Mouse (Mus musculus): ENCODE results near the gene Lrmda. TPM values are rescaled to one million over a fixed set of nuclear protein-coding genes. Genes with fewer than 3 reads are reported as not detected.

Lrmda gene
- polyA plus RNA-seq, 1 experiment from 2014 or later, result not detected

DNA sequence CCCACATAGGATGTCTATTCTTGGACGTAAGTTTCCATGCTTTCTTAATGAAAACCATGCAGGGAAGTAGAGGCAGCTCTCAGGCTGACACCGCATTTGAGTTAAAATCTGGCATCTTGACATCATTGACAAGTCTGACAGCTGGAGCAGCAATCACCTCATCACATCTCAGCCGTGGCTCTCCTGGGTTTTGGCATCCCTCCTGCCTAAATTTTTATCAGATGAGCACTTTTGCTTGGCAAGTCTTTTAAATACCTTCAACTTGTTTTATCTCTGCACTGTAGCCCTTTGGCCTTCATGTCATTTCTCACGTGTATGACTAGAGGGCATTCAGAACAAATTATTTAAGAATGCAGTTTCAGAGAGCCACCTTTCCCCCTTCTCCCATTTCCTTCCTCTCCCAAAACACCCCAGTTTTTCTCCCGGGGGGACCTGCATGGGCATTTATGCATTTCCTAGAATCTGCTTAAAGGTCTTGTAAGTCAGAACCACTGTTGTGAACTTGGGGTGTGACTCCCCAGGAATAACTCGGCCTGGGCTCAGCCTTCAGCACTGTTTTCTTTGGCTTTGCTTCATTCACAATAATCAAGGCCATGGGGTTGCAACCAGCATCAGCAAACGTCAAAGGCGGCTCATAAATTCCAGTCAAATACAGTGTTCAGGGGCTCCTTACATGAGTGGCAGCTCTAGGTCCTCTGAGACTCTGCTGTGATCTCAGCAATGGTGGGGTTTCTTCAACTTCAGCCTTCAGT is 975.8 kb downstream of the Lrmda start:
- H3K27me3 ChIP-seq (ENCODE audit: control insufficient read depth, insufficient read depth, low read length), result no peaks in the 10 kb centered on the region
- DNase-seq (ENCODE audit: low spot score) (no peak), ATAC-seq (replicated peaks; ENCODE audit: low FRiP score) (no peak)
- no peak overlapping the region for H3K4me3 ChIP-seq (ENCODE audit: low read depth, low read length)
- H3K4me1 ChIP-seq (replicated peaks; ENCODE audit: control insufficient read depth, insufficient read depth, low read length), result no peaks in the 10 kb centered on the region
- H3K36me3 ChIP-seq (ENCODE audit: control insufficient read depth, insufficient read depth, low read length), result no peaks in the 10 kb centered on the region
- no peak overlapping the region for H3K4me2 ChIP-seq (ENCODE audit: low read depth, low read length, severe bottlenecking)
- H3K9me3 ChIP-seq (ENCODE audit: control insufficient read depth, low read length), result no peaks in the 10 kb centered on the region
- no peak overlapping the region for H3K27ac ChIP-seq (ENCODE audit: low read depth, low read length)
- H3K9ac ChIP-seq (ENCODE audit: low read length), result no peak overlapping the region
- WGBS, result 81% methylated on average over 8 of the region's 8 CpGs

GRCm38 (mm10) chr14:22998906-22999305 is 979.4 kb downstream of the Lrmda start:
- Histone ChIP-seq H3K36me3 (ENCODE audit: control insufficient read depth, insufficient read depth, low read length) (no peaks in the 10 kb centered on the region), H3K4me1 (replicated peaks; ENCODE audit: control insufficient read depth, insufficient read depth, low read length) (no peaks in the 10 kb centered on the region), H3K27me3 (ENCODE audit: control insufficient read depth, insufficient read depth, low read length) (no peaks in the 10 kb centered on the region), H3K4me2 (ENCODE audit: low read depth, low read length, severe bottlenecking) (no peak overlapping the region), H3K9ac (ENCODE audit: low read length) (no peak overlapping the region), H3K27ac (ENCODE audit: low read depth, low read length) (no peak overlapping the region), H3K4me3 (ENCODE audit: low read depth, low read length) (no peak overlapping the region), H3K9me3 (ENCODE audit: control insufficient read depth, low read length) (no peaks in the 10 kb centered on the region)
- no peak for ATAC-seq (replicated peaks; ENCODE audit: low FRiP score)
- 90% methylated on average over 3 of the region's 3 CpGs for WGBS
- no peak for DNase-seq (ENCODE audit: low spot score)

DNA sequence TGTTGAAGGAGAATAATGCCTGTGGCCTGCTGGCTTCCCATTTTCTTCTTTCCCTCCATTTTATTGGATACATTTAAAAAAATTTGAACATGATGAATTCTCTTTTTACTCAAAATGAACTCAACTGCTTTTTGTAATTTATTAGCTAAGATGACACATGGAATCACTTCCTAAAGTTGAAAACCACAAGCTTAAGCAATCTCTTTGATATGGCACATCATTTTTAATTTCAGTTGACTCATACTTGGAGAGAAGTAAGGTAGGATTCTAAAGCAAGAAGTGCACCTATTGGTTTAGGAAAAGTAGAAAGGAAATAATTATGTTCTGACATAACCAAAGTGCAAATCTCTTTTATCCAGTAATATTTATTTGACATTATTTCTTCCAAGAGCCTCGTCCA is 992.5 kb downstream of the Lrmda start:
- H3K36me3 ChIP-seq (ENCODE audit: control insufficient read depth, insufficient read depth, low read length), result no peaks in the 10 kb centered on the region
- H3K27me3 ChIP-seq (ENCODE audit: control insufficient read depth, insufficient read depth, low read length), result no peaks in the 10 kb centered on the region
- no peak for DNase-seq (ENCODE audit: low spot score)
- no peak overlapping the region for H3K4me2 ChIP-seq (ENCODE audit: low read depth, low read length, severe bottlenecking)
- H3K9ac ChIP-seq (ENCODE audit: low read length), result no peak overlapping the region
- no peak overlapping the region for H3K27ac ChIP-seq (ENCODE audit: low read depth, low read length)
- H3K9me3 ChIP-seq (ENCODE audit: control insufficient read depth, low read length), result no peaks in the 10 kb centered on the region
- peaks cover 3% of the 10 kb centered on the region; the same call in 1 of the 2 replicates for H3K4me1 ChIP-seq (replicated peaks; ENCODE audit: control insufficient read depth, insufficient read depth, low read length)
- ATAC-seq (replicated peaks; ENCODE audit: low FRiP score), result no peak
- WGBS, result 89% methylated on average over 1 of the region's 1 CpGs
- no peak overlapping the region for H3K4me3 ChIP-seq (ENCODE audit: low read depth, low read length)

GRCm38 (mm10) chr14:23014747-23015286 is 995.3 kb downstream of the Lrmda start:
- no peak overlapping the region for H3K4me2 ChIP-seq (ENCODE audit: low read depth, low read length, severe bottlenecking)
- ATAC-seq (replicated peaks; ENCODE audit: low FRiP score) (no peak), DNase-seq (ENCODE audit: low spot score) (no peak)
- 57% methylated on average over 2 of the region's 2 CpGs for WGBS
- H3K4me1 ChIP-seq (replicated peaks; ENCODE audit: control insufficient read depth, insufficient read depth, low read length), result peaks cover 3% of the 10 kb centered on the region; the same call in 1 of the 2 replicates
- no peaks in the 10 kb centered on the region for H3K9me3 ChIP-seq (ENCODE audit: control insufficient read depth, low read length)
- no peaks in the 10 kb centered on the region for H3K36me3 ChIP-seq (ENCODE audit: control insufficient read depth, insufficient read depth, low read length)
- H3K4me3 ChIP-seq (ENCODE audit: low read depth, low read length), result no peak overlapping the region
- no peak overlapping the region for H3K27ac ChIP-seq (ENCODE audit: low read depth, low read length)
- H3K9ac ChIP-seq (ENCODE audit: low read length), result no peak overlapping the region
- no peaks in the 10 kb centered on the region for H3K27me3 ChIP-seq (ENCODE audit: control insufficient read depth, insufficient read depth, low read length)

DNA sequence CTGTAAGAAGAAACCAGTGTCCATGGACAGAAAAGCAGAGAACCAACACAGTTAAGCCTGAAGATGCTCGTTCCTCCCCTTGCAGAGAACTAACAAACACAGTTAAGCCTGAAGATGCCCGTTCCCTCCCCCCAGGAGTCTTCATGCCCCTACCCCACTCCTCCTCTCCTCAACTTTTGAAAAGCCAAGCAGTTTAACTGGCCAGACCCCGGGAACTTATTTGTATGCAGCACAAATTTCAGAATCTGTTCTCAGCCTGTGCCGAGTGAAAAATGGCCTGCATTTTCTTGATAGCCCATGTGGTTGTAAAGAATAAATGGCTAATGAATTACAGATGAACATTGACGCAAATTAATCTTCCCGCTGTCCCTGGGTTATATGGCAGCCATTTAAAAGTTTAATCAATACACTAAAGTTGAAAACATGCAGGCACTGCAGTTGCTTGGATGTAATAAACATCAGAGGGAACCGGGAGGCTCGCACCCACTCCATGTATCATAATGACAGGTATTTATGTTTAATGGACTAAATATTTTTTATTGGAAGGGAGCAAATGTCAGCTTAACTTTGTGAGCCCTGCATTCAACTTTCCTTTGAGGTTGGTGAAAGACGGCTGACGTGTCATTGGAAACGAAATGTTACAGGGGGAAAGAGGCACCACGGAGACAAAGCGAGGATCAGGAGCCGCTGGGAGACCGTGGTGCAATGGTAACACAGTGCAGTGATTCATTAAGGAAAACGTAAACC is 996.0 kb downstream of the Lrmda start:
- Histone ChIP-seq H3K27ac (ENCODE audit: low read depth, low read length) (no peak overlapping the region), H3K9me3 (ENCODE audit: control insufficient read depth, low read length) (no peaks in the 10 kb centered on the region), H3K27me3 (ENCODE audit: control insufficient read depth, insufficient read depth, low read length) (no peaks in the 10 kb centered on the region), H3K4me2 (ENCODE audit: low read depth, low read length, severe bottlenecking) (no peak overlapping the region), H3K4me1 (replicated peaks; ENCODE audit: control insufficient read depth, insufficient read depth, low read length) (peaks cover 3% of the 10 kb centered on the region; the same call in 1 of the 2 replicates), H3K4me3 (ENCODE audit: low read depth, low read length) (no peak overlapping the region), H3K9ac (ENCODE audit: low read length) (no peak overlapping the region), H3K36me3 (ENCODE audit: control insufficient read depth, insufficient read depth, low read length) (no peaks in the 10 kb centered on the region)
- ATAC-seq (replicated peaks; ENCODE audit: low FRiP score) (no peak), DNase-seq (ENCODE audit: low spot score) (no peak)
- 59% methylated on average over 16 of the region's 16 CpGs for WGBS

DNA sequence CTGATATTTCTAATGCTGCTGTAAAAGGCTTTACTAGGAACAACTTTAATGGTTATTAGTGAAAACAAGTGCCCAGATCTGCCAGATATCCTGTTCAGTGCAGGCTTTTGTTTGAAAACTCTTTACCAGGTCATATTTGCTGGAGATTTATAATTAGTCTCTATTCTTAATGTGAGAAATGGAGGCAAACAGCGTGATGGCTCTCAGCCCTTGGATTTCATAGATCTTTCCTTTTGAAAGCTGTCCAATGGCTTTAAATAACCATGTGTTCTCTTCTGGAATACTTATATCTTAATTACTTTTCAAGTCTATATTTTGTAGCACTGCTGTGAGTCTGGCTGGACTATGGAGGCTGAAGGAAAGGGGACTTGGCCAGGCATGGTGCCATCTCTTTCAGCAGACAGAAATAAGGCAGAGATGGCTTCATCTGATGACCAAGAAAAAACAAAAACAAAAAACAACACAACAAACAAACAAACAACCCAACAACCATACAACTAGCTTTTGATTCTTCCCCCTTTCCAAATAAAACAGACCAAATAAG is 996.6 kb downstream of the Lrmda start:
- DNase-seq (ENCODE audit: low spot score), result no peak
- no peak overlapping the region for H3K4me2 ChIP-seq (ENCODE audit: low read depth, low read length, severe bottlenecking)
- 69% methylated on average over 1 of the region's 1 CpGs for WGBS
- no peak overlapping the region for H3K27ac ChIP-seq (ENCODE audit: low read depth, low read length)
- no peaks in the 10 kb centered on the region for H3K36me3 ChIP-seq (ENCODE audit: control insufficient read depth, insufficient read depth, low read length)
- H3K4me3 ChIP-seq (ENCODE audit: low read depth, low read length), result no peak overlapping the region
- no peaks in the 10 kb centered on the region for H3K27me3 ChIP-seq (ENCODE audit: control insufficient read depth, insufficient read depth, low read length)
- H3K9me3 ChIP-seq (ENCODE audit: control insufficient read depth, low read length), result no peaks in the 10 kb centered on the region
- H3K9ac ChIP-seq (ENCODE audit: low read length), result no peak overlapping the region
- no peak for ATAC-seq (replicated peaks; ENCODE audit: low FRiP score)
- H3K4me1 ChIP-seq (replicated peaks; ENCODE audit: control insufficient read depth, insufficient read depth, low read length), result peaks cover 3% of the 10 kb centered on the region; the same call in 1 of the 2 replicates

- Histone ChIP-seq H3K9me3 (ENCODE audit: control insufficient read depth, low read length) (no peaks in the 10 kb centered on the region), H3K4me1 (replicated peaks; ENCODE audit: control insufficient read depth, insufficient read depth, low read length) (no peaks in the 10 kb centered on the region), H3K4me2 (ENCODE audit: low read depth, low read length, severe bottlenecking) (no peak overlapping the region), H3K36me3 (ENCODE audit: control insufficient read depth, insufficient read depth, low read length) (no peaks in the 10 kb centered on the region), H3K27me3 (ENCODE audit: control insufficient read depth, insufficient read depth, low read length) (no peaks in the 10 kb centered on the region), H3K4me3 (ENCODE audit: low read depth, low read length) (no peak overlapping the region), H3K9ac (ENCODE audit: low read length) (no peak overlapping the region), H3K27ac (ENCODE audit: low read depth, low read length) (no peak overlapping the region)
- no peak for DNase-seq (ENCODE audit: low spot score)
- no peak for ATAC-seq (replicated peaks; ENCODE audit: low FRiP score)
- 89% methylated on average over 7 of the region's 7 CpGs for WGBS
These were observed 1021.5 kb downstream of the Lrmda start for GRCm38 (mm10) chr14:23041002-23041401.

- Histone ChIP-seq H3K4me3 (ENCODE audit: low read depth, low read length) (no peak overlapping the region), H3K9me3 (ENCODE audit: control insufficient read depth, low read length) (no peaks in the 10 kb centered on the region), H3K27me3 (ENCODE audit: control insufficient read depth, insufficient read depth, low read length) (no peaks in the 10 kb centered on the region), H3K4me1 (replicated peaks; ENCODE audit: control insufficient read depth, insufficient read depth, low read length) (no peaks in the 10 kb centered on the region), H3K9ac (ENCODE audit: low read length) (no peak overlapping the region), H3K4me2 (ENCODE audit: low read depth, low read length, severe bottlenecking) (no peak overlapping the region), H3K27ac (ENCODE audit: low read depth, low read length) (no peak overlapping the region), H3K36me3 (ENCODE audit: control insufficient read depth, insufficient read depth, low read length) (no peaks in the 10 kb centered on the region)
- no peak for ATAC-seq (replicated peaks; ENCODE audit: low FRiP score)
- 12% methylated on average over 1 of the region's 1 CpGs for WGBS
- DNase-seq (ENCODE audit: low spot score), result no peak
These were observed 1025.8 kb downstream of the Lrmda start for GRCm38 (mm10) chr14:23045322-23045721.
